Mouse (Mus musculus) myocyte (in vitro differentiated cells): ENCODE data around the gene Dkc1.

Source experiments
- CEBPB ChIP-seq: IDR thresholded peaks from 2 replicates; pipeline ENCODE4 v1.6.1; 2011; ENCODE audit warnings: mild to moderate bottlenecking, moderate library complexity; ENCODE audit not compliant: poor library complexity, insufficient read depth, severe bottlenecking
- E2F4 ChIP-seq: IDR thresholded peaks from one replicate; pipeline ENCODE4 v1.6.1; 2011; ENCODE audit warnings: mild to moderate bottlenecking, control low read depth, moderate library complexity; ENCODE audit not compliant: insufficient read depth
- MAX ChIP-seq: IDR thresholded peaks from one replicate; pipeline ENCODE4 v1.6.1; 2011; ENCODE audit warnings: low read depth, mild to moderate bottlenecking, control low read depth
- MYOD1 ChIP-seq, 3 experiments: IDR thresholded peaks; one replicate each; pipeline ENCODE4 v1.6.1; 2011; ENCODE audit warnings: control low read depth in 2 of 3, low read depth in 2 of 3, mild to moderate bottlenecking in 2 of 3, moderate library complexity in 1 of 3; ENCODE audit not compliant: insufficient read length in 2 of 3, control insufficient read depth in 1 of 3
- MYOG ChIP-seq, 3 experiments: IDR thresholded peaks; one replicate each; pipeline ENCODE4 v1.6.1; 2011; ENCODE audit warnings: control low read depth in 2 of 3, low read depth in 2 of 3, mild to moderate bottlenecking in 2 of 3; ENCODE audit not compliant: insufficient read length in 2 of 3, control insufficient read depth in 1 of 3, insufficient read depth in 1 of 3
- POLR2A ChIP-seq: IDR thresholded peaks from one replicate; pipeline ENCODE4 v1.6.1; 2011; ENCODE audit warnings: low read depth, mild to moderate bottlenecking, control low read depth, moderate library complexity; ENCODE audit not compliant: insufficient read length
- REST ChIP-seq: IDR thresholded peaks from one replicate; pipeline ENCODE4 v1.6.1; 2011; ENCODE audit warnings: mild to moderate bottlenecking, control low read depth, moderate library complexity; ENCODE audit not compliant: insufficient read depth, insufficient read length
- SRF ChIP-seq: IDR thresholded peaks from one replicate; pipeline ENCODE4 v1.6.1; 2011; ENCODE audit warnings: low read depth; ENCODE audit not compliant: control insufficient read depth, insufficient read length
- TCF12 ChIP-seq: IDR thresholded peaks from one replicate; pipeline ENCODE4 v1.6.1; 2011; ENCODE audit warnings: mild to moderate bottlenecking, control low read depth; ENCODE audit not compliant: poor library complexity, insufficient read depth, severe bottlenecking
- TCF3 ChIP-seq: IDR thresholded peaks from one replicate; pipeline ENCODE4 v1.6.1; 2011; ENCODE audit warnings: low read depth, control low read depth; ENCODE audit not compliant: insufficient read length
- USF1 ChIP-seq: IDR thresholded peaks from one replicate; pipeline ENCODE4 v1.6.1; 2011; ENCODE audit warnings: low read depth, mild to moderate bottlenecking, control low read depth, moderate library complexity

DNA sequence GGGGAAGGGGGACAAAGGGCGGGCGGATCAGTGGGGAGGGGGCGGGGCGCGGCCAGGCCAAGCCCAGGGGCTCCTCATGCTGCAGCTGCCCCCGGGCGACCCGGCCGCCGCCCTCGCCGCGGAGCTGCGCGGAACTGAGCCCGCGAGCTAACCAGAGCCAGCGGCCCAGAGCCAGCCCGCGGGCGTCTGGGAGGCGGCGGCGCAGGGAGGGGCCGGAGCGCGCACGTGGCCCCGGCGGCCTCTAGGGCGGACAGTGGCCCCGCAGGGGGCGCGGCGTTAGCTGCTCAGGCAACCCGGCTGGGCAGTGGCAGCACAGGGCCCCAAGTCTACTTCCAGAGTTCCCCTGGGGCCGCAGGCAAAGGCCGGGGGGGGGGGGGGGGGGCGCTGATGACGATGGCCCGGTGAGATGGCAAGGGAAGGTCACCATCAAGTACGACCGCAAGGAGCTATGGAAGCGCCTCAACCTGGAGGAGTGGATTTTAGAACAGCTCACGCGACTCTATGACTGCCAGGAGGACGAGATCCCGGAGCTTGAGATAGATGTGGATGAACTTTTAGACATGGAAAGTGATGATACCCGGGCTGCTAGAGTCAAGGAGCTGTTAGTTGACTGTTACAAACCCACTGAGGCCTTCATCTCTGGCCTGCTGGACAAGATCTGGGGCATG, 60.1 kb downstream of the Dkc1 start:
- TF ChIP-seq SRF (no peak), TCF3 (no peak), POLR2A (no peak), TCF12 (no peak), REST (no peak), CEBPB (no peak), E2F4 (no peak), MYOD1 (IDR thresholded peaks at IDR 0.05; ENCODE audit: control insufficient read depth in 1 of 3, insufficient read length in 2 of 3, low read depth in 2 of 3) (no peak), MAX (no peak), USF1 (no peak), MYOG (IDR thresholded peaks at IDR 0.05; ENCODE audit: control insufficient read depth in 1 of 3, insufficient read depth in 1 of 3, insufficient read length in 2 of 3, low read depth in 2 of 3) (no peak)
